Mouse (Mus musculus) C2C12 (cell line): ENCODE measurements around the gene Gm20388. TPM values are rescaled to one million over a fixed set of nuclear protein-coding genes. Genes with fewer than 3 reads are reported as not detected.

Experiments
- H3K27me3 ChIP-seq: one replicate; pipeline ENCODE4 v1.6.1; 2011; ENCODE audit not compliant: control insufficient read depth, insufficient read depth, insufficient read length
- H3K36me3 ChIP-seq: one replicate; pipeline ENCODE4 v1.6.1; 2011; ENCODE audit not compliant: control insufficient read depth, insufficient read depth
- H3K4me3 ChIP-seq: one replicate; pipeline ENCODE4 v1.5.1; 2011; ENCODE audit warnings: mild to moderate bottlenecking, control low read depth; ENCODE audit not compliant: poor library complexity, insufficient read depth, severe bottlenecking
- H3K79me2 ChIP-seq: one replicate; pipeline ENCODE4 v1.6.1; 2011; ENCODE audit not compliant: control insufficient read depth, insufficient read depth
- H3K79me3 ChIP-seq: one replicate; pipeline ENCODE4 v1.6.1; 2011; ENCODE audit warnings: low read depth, control low read depth
- H3ac ChIP-seq: one replicate; pipeline ENCODE3; 2011; ENCODE audit warnings: low read depth; ENCODE audit not compliant: control insufficient read depth, insufficient read length
- CEBPB ChIP-seq: IDR thresholded peaks from one replicate; pipeline ENCODE4 v1.6.1; 2011; ENCODE audit warnings: low read depth, mild to moderate bottlenecking, control low read depth, moderate library complexity
- CTCF ChIP-seq: IDR thresholded peaks from one replicate; pipeline ENCODE4 v1.5.1; 2011; ENCODE audit not compliant: control insufficient read depth, insufficient read depth, insufficient read length
- FOSL1 ChIP-seq: IDR thresholded peaks from one replicate; pipeline ENCODE4 v1.8.0; 2011; ENCODE audit warnings: mild to moderate bottlenecking, low read length; ENCODE audit not compliant: poor library complexity, insufficient read depth, severe bottlenecking
- MAX ChIP-seq: IDR thresholded peaks from one replicate; pipeline ENCODE4 v1.6.1; 2011; ENCODE audit warnings: mild to moderate bottlenecking, control low read depth
- MYOD1 ChIP-seq: IDR thresholded peaks from one replicate; pipeline ENCODE4 v1.6.1; 2011; ENCODE audit warnings: low read depth; ENCODE audit not compliant: control insufficient read depth, insufficient read length
- MYOG ChIP-seq: IDR thresholded peaks from one replicate; pipeline ENCODE4 v1.6.1; 2011; ENCODE audit not compliant: control insufficient read depth, insufficient read length; ENCODE audit errors: extremely low read depth
- USF1 ChIP-seq: IDR thresholded peaks from one replicate; pipeline ENCODE4 v1.6.1; 2011; ENCODE audit warnings: low read depth, mild to moderate bottlenecking, control low read depth, moderate library complexity
- polyA plus RNA-seq: library from polyadenylated mRNA; unstranded; fragments of >200 nt; fragmentation: generic; extraction: Trizol; gene quantifications from one replicate; pipeline ENCODE4 v1.2.1, GENCODE M21; 2012; ENCODE audit warnings: missing spikeins

Gm20388 gene
- polyA plus RNA-seq, 1 experiment, result 15.0 TPM

GRCm38 (mm10) chr8:122523652-122524360 is 2613.2 kb downstream of the Gm20388 start:
- Histone ChIP-seq H3K4me3 (no peak overlapping the region), H3ac (no peak overlapping the region), H3K79me2 (peaks cover 99% of the 10 kb centered on the region), H3K27me3 (no peaks in the 10 kb centered on the region), H3K36me3 (peaks cover 3% of the 10 kb centered on the region), H3K79me3 (peaks cover 61% of the 10 kb centered on the region)
- TF ChIP-seq CTCF (no peak), CEBPB (no peak), FOSL1 (no peak), MYOG (no peak), USF1 (no peak), MAX (no peak), MYOD1 (no peak)

- no peaks in the 10 kb centered on the region for H3K27me3 ChIP-seq
- no peak overlapping the region for H3ac ChIP-seq
- H3K4me3 ChIP-seq, result no peak overlapping the region
- TF ChIP-seq FOSL1, result no peak
- TF ChIP-seq MYOG, result no peak
- TF ChIP-seq CEBPB, result no peak
- TF ChIP-seq MAX, result no peak
- H3K36me3 ChIP-seq, result peaks cover 3% of the 10 kb centered on the region
- peaks cover 66% of the 10 kb centered on the region for H3K79me3 ChIP-seq
- peaks cover 100% of the 10 kb centered on the region for H3K79me2 ChIP-seq
Measured at GRCm38 (mm10) chr8:122524506-122524905, 2613.9 kb downstream of the Gm20388 start.

- Histone ChIP-seq H3K79me2 (peaks cover 100% of the 10 kb centered on the region), H3ac (no peak overlapping the region), H3K27me3 (no peaks in the 10 kb centered on the region), H3K36me3 (peaks cover 3% of the 10 kb centered on the region), H3K4me3 (no peak overlapping the region), H3K79me3 (peaks cover 70% of the 10 kb centered on the region)
- no peak for TF ChIP-seq MYOG
- no peak for TF ChIP-seq USF1
- no peak for TF ChIP-seq MYOD1
- no peak for TF ChIP-seq CEBPB
- TF ChIP-seq CTCF, result no peak
- TF ChIP-seq MAX, result no peak
- no peak for TF ChIP-seq FOSL1
Measured at GRCm38 (mm10) chr8:122525004-122525403, 2614.4 kb downstream of the Gm20388 start.

- TF ChIP-seq MAX (no peak), USF1 (no peak), MYOD1 (no peak), FOSL1 (no peak), CEBPB (no peak), MYOG (no peak), CTCF (no peak)
- Histone ChIP-seq H3K4me3 (no peak overlapping the region), H3ac (no peak overlapping the region), H3K27me3 (no peaks in the 10 kb centered on the region), H3K79me2 (peaks cover 100% of the 10 kb centered on the region), H3K79me3 (peaks cover 73% of the 10 kb centered on the region), H3K36me3 (peaks cover 3% of the 10 kb centered on the region)
Measured at GRCm38 (mm10) chr8:122526084-122526483, 2615.4 kb downstream of the Gm20388 start.

- no peak overlapping the region for H3ac ChIP-seq
- peaks cover 3% of the 10 kb centered on the region for H3K36me3 ChIP-seq
- peaks cover 77% of the 10 kb centered on the region for H3K79me3 ChIP-seq
- TF ChIP-seq MYOG, result no peak
- no peak for TF ChIP-seq MYOD1
- no peak for TF ChIP-seq CTCF
- no peak for TF ChIP-seq CEBPB
- TF ChIP-seq MAX, result no peak
- no peak for TF ChIP-seq USF1
- no peak for TF ChIP-seq FOSL1
- H3K79me2 ChIP-seq, result peaks cover 100% of the 10 kb centered on the region
- no peak overlapping the region for H3K4me3 ChIP-seq
- H3K27me3 ChIP-seq, result no peaks in the 10 kb centered on the region
Measured at GRCm38 (mm10) chr8:122526526-122527170, 2616.0 kb downstream of the Gm20388 start.

- no peak overlapping the region for H3K4me3 ChIP-seq
- H3K79me2 ChIP-seq, result peaks cover 100% of the 10 kb centered on the region
- peaks cover 11% of the 10 kb centered on the region for H3K36me3 ChIP-seq
- no peaks in the 10 kb centered on the region for H3K27me3 ChIP-seq
- no peak for TF ChIP-seq MYOD1
- H3ac ChIP-seq, result no peak overlapping the region
- H3K79me3 ChIP-seq, result peaks cover 78% of the 10 kb centered on the region
Measured at GRCm38 (mm10) chr8:122527937-122528336, 2617.3 kb downstream of the Gm20388 start.
